In the genomic region with DNA sequence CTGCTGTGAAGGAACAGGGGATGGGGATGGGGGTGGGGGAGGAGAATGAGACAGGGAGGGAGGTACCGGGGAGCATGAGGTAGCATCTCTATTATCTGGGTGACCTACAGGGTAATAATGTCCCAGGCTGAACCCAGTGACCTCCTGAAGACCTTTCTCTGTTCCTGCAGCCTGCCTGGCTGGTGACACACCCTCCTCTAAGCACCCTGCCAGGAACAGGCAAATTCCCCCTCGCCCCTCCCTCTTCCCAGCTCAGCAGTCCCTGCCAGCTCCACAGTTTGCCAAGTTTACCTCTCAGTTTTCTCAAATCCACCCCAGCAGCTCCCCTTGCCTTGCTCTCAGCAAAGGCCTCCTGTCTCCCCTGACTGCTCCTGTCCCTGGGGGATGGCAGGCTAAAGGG, we compare ENCODE assay signal across 15 mouse cellular contexts. TPM values are rescaled to one million over a fixed set of nuclear protein-coding genes. Genes with fewer than 3 reads are reported as not detected.
DNase-seq lines count a peak whose midpoint lies in the region; ATAC-seq and TF ChIP-seq lines count a peak whose summit lies in the region.
"Had no signal": no experiment of that assay in that cellular context is flagged by ENCODE, and none has a peak within 500 bp of the region (broad histone marks: within the 10 kb centered on the region; RNA-seq: fewer than 3 reads in every experiment).

No protein-coding gene starts in this region.

- 6% methylated on average over 2 of the region's 2 CpGs for WGBS in heart, embryonic 11.5 days (ENCODE audit: insufficient replicate concordance)
- WGBS in limb, embryonic 10.5 days: 3% methylated on average over 2 of the region's 2 CpGs

- H3K9ac ChIP-seq in heart, embryonic 11.5 days (ENCODE audit: low read depth, low read length): no peak overlapping the region
- H3K9ac ChIP-seq: heart, embryonic 13.5 days; liver, embryonic 12.5 days had no signal

- peak; percentile 56 for DNase-seq in adrenal gland, postnatal 14 days
- DNase-seq in adrenal gland, adult 8-10 months: no peak
- peak; percentile 65 to 66 for DNase-seq in heart, postnatal 10 days
- DNase-seq in limb, embryonic 10.5 days (ENCODE audit: low spot score): no peak
- DNase-seq in thymus, postnatal 10 days (ENCODE audit: low spot score in 2 of 2): no peak
- DNase-seq: spleen, adult 18-20 months; thymus, postnatal 4 days had no signal

- TF ChIP-seq CTCF in E14TG2a.4 (conservative IDR thresholded peaks at IDR 0.05; ENCODE audit: low read length): no peak

- H3K27me3 ChIP-seq in heart, embryonic 11.5 days (ENCODE audit: control insufficient read depth, insufficient read depth, low read length): peaks cover 21% of the 10 kb centered on the region
- H3K27me3 ChIP-seq in E14TG2a.4 (ENCODE audit: insufficient read depth, low read length): no peaks in the 10 kb centered on the region
- peaks cover 47% of the 10 kb centered on the region for H3K27me3 ChIP-seq in limb, embryonic 10.5 days (ENCODE audit: low read depth, poor library complexity, severe bottlenecking)

- no peak overlapping the region for H3K27ac ChIP-seq in heart, embryonic 11.5 days (ENCODE audit: low read depth, low read length)
- 0 out of 2 replicates have a peak overlapping the region, but pooled peaks have one; percentile 2 for H3K27ac ChIP-seq in limb, embryonic 10.5 days
- H3K27ac ChIP-seq: heart, embryonic 13.5 days; left cerebral cortex, adult 2 months; liver, embryonic 12.5 days had no signal

- peaks cover 3% of the 10 kb centered on the region; the same call in 1 of the 2 replicates for H3K4me1 ChIP-seq in heart, embryonic 11.5 days (ENCODE audit: control insufficient read depth, insufficient read depth, low read length)
- H3K4me1 ChIP-seq in E14TG2a.4 (replicated peaks; ENCODE audit: low read depth, low read length): peaks cover 68% of the 10 kb centered on the region
- H3K4me1 ChIP-seq in limb, embryonic 10.5 days: peaks cover 26% of the 10 kb centered on the region
- H3K4me1 ChIP-seq: liver, embryonic 12.5 days had no signal

- H3K9me3 ChIP-seq in heart, embryonic 11.5 days (replicated peaks; ENCODE audit: control insufficient read depth, low read length): no peaks in the 10 kb centered on the region
- no peaks in the 10 kb centered on the region for H3K9me3 ChIP-seq in E14TG2a.4 (ENCODE audit: low read length)
- H3K9me3 ChIP-seq in limb, embryonic 10.5 days (replicated peaks): no peaks in the 10 kb centered on the region
- H3K9me3 ChIP-seq: heart, embryonic 13.5 days; liver, embryonic 12.5 days had no signal

- intact Hi-C loops in heart, postnatal 10 days (cut with DNase I): loop anchor here (5.0 kb wide), 2 partner anchors 149 to 161 kb away; no protein-coding TSS in a partner anchor

- ATAC-seq in heart, embryonic 11.5 days (replicated peaks; ENCODE audit: insufficient number of reproducible peaks, low FRiP score, low TSS enrichment): no peak
- ATAC-seq in erythroblast, adult 5-6 weeks (replicated peaks; ENCODE audit: low FRiP score, poor library complexity, severe bottlenecking): no peak
- ATAC-seq: intestine, postnatal 0 days; liver, embryonic 12.5 days had no signal

- H3K36me3 ChIP-seq in heart, embryonic 11.5 days (ENCODE audit: control insufficient read depth, insufficient read depth, low read length): no peaks in the 10 kb centered on the region
- no peaks in the 10 kb centered on the region for H3K36me3 ChIP-seq in E14TG2a.4 (ENCODE audit: insufficient read depth, low read length)
- H3K36me3 ChIP-seq in limb, embryonic 10.5 days: no peaks in the 10 kb centered on the region
- H3K36me3 ChIP-seq: heart, embryonic 13.5 days; liver, embryonic 12.5 days had no signal

- no peak overlapping the region for H3K4me2 ChIP-seq in heart, embryonic 11.5 days
- H3K4me2 ChIP-seq: heart, embryonic 13.5 days; liver, embryonic 12.5 days had no signal

- no peak overlapping the region for H3K4me3 ChIP-seq in heart, embryonic 11.5 days (ENCODE audit: low read depth, low read length)
- peak overlapping the region; percentile 71 for H3K4me3 ChIP-seq in E14TG2a.4 (replicated peaks; ENCODE audit: low read length)
- no peak overlapping the region for H3K4me3 ChIP-seq in limb, embryonic 10.5 days
- H3K4me3 ChIP-seq: heart, embryonic 13.5 days; left cerebral cortex, adult 2 months; liver, embryonic 12.5 days had no signal

RNA-seq across cellular contexts. Expression of gene Cdk18, which starts 19.3 kb away (rescaled TPM):
- 16.7 and 17.9 TPM in 2 replicates for total RNA-seq in adrenal gland, postnatal 14 days (2021)
- 10 to 100 TPM; 18.0 to 43.3 (median 25.4) TPM for total RNA-seq in adrenal gland, adult 8-10 months (2022)
- 10 to 100 TPM in 1 of 2 experiments, 1 to 10 TPM in 1; 7.6 to 10.4 TPM for total RNA-seq in heart, postnatal 10 days (2021)
- polyA plus RNA-seq in heart, embryonic 11.5 days (2014; fragmentation: Nextera tagmentation; extraction: Ambion mirVana): 4.2 and 4.4 TPM in 2 replicates
- polyA plus RNA-seq in limb, embryonic 10.5 days (2016; fragmentation: Nextera tagmentation; extraction: Ambion mirVana): 3.7 TPM in 2 replicates
- not detected in 2 replicates for total RNA-seq in erythroblast, adult 5-6 weeks (2015; ENCODE audit: low replicate concordance)
- 0.28 TPM in 1 of 2 replicates, not detected in the other for total RNA-seq in erythroblast, adult 5-6 weeks (2017; ENCODE audit: low replicate concordance)

RNA-seq across cellular contexts. Expression of gene Lemd1, which starts 32.5 kb away (rescaled TPM):
- not detected in 2 replicates for total RNA-seq in adrenal gland, postnatal 14 days (2021)
- total RNA-seq in adrenal gland, adult 8-10 months (2022): under 1 TPM in 3 of 4 experiments, not detected in 1; 0.31 to 0.46 (median 0.46) TPM
- not detected for total RNA-seq in heart, postnatal 10 days (2021)
- polyA plus RNA-seq in heart, embryonic 11.5 days (2014; fragmentation: Nextera tagmentation; extraction: Ambion mirVana): not detected in 2 replicates
- polyA plus RNA-seq in limb, embryonic 10.5 days (2016; fragmentation: Nextera tagmentation; extraction: Ambion mirVana): 1.3 and 1.7 TPM in 2 replicates
- not detected in 2 replicates for total RNA-seq in erythroblast, adult 5-6 weeks (2015; ENCODE audit: low replicate concordance)
- not detected in 2 replicates for total RNA-seq in erythroblast, adult 5-6 weeks (2017; ENCODE audit: low replicate concordance)
- total RNA-seq: common myeloid progenitor, adult 5-6 weeks had no signal
- polyA plus RNA-seq: heart, embryonic 13.5 days; liver, embryonic 12.5 days had no signal

RNA-seq across cellular contexts. Expression of gene AC124108.1, which starts 32.5 kb away (rescaled TPM):
- total RNA-seq in adrenal gland, postnatal 14 days (2021): 0.11 and 0.15 TPM in 2 replicates
- under 1 TPM; 0.10 to 0.17 (median 0.14) TPM for total RNA-seq in adrenal gland, adult 8-10 months (2022)
- total RNA-seq in heart, postnatal 10 days (2021): not detected
- 0.03 TPM in 1 of 2 replicates, not detected in the other for polyA plus RNA-seq in heart, embryonic 11.5 days (2014; fragmentation: Nextera tagmentation; extraction: Ambion mirVana)
- 0.64 and 0.65 TPM in 2 replicates for polyA plus RNA-seq in limb, embryonic 10.5 days (2016; fragmentation: Nextera tagmentation; extraction: Ambion mirVana)
- total RNA-seq in erythroblast, adult 5-6 weeks (2015; ENCODE audit: low replicate concordance): not detected in 2 replicates
- total RNA-seq in erythroblast, adult 5-6 weeks (2017; ENCODE audit: low replicate concordance): not detected in 2 replicates
- total RNA-seq: common myeloid progenitor, adult 5-6 weeks had no signal
- polyA plus RNA-seq: heart, embryonic 13.5 days; intestine, postnatal 0 days; liver, embryonic 12.5 days had no signal

Comparison
In these comparisons a context has a peak if more than half of its experiments do, and no peak if none do; other contexts are left out.
1. DNase-seq: peak in adrenal gland, postnatal 14 days (single experiment) and heart, postnatal 10 days (2 of 2); none in adrenal gland, adult 8-10 months (single experiment), limb, embryonic 10.5 days (single experiment) and thymus, postnatal 10 days (0 of 2).
2. RNA of gene Cdk18, which starts 19.3 kb away (total RNA-seq): 18.0 to 43.3 TPM in adrenal gland, adult 8-10 months, 16.7 to 17.9 TPM in adrenal gland, postnatal 14 days and 7.6 to 10.4 TPM in heart, postnatal 10 days; 0.28 TPM in erythroblast, adult 5-6 weeks; every median in the first group is over 4 times any median in the second.